Mouse (Mus musculus): ENCODE data around the gene Tc2n.
"Not testable (repeated sequence)": the region's sequence is repeated elsewhere in the genome, so short reads cannot be mapped to it uniquely, and the experiment has no call there.

The Tc2n gene

GRCm38 (mm10) chr12:101718054-101718754, at the start of gene Tc2n:
Tc2n (minus strand) TSS chr12:101718523.
- peak; percentile 9 to 21 for DNase-seq (ENCODE audit: low spot score in 2 of 2)

- DNase-seq (ENCODE audit: low spot score in 2 of 2), result no peak
Measured at GRCm38 (mm10) chr12:101767306-101768053, 49.2 kb upstream of the Tc2n start.

- no peak for DNase-seq (ENCODE audit: low spot score in 2 of 2)
Measured at GRCm38 (mm10) chr12:101766228-101766852, 48.0 kb upstream of the Tc2n start.

GRCm38 (mm10) chr12:101764870-101765269, 46.5 kb upstream of the Tc2n start:
- no peak for DNase-seq (ENCODE audit: low spot score in 2 of 2)

GRCm38 (mm10) chr12:101763065-101763464, 44.7 kb upstream of the Tc2n start:
- no peak for DNase-seq (ENCODE audit: low spot score in 2 of 2)

- no peak for DNase-seq (ENCODE audit: low spot score in 2 of 2)
Measured at GRCm38 (mm10) chr12:101762054-101762453, 43.7 kb upstream of the Tc2n start.

- DNase-seq (ENCODE audit: low spot score in 2 of 2), result no peak
Measured at GRCm38 (mm10) chr12:101759440-101760045, 41.2 kb upstream of the Tc2n start.

- DNase-seq (ENCODE audit: low spot score in 2 of 2), result no peak
Measured at GRCm38 (mm10) chr12:101758698-101759097, 40.4 kb upstream of the Tc2n start.

GRCm38 (mm10) chr12:101742375-101742774, 24.1 kb upstream of the Tc2n start:
- DNase-seq (ENCODE audit: low spot score in 2 of 2), result no peak

- no peak for DNase-seq (ENCODE audit: low spot score in 2 of 2)
Measured at GRCm38 (mm10) chr12:101740486-101740885, 22.2 kb upstream of the Tc2n start.

- DNase-seq (ENCODE audit: low spot score in 2 of 2), result no peak
Measured at GRCm38 (mm10) chr12:101740045-101740444, 21.7 kb upstream of the Tc2n start.

GRCm38 (mm10) chr12:101718755-101719150, 430 bp upstream of the Tc2n start:
- no peak for DNase-seq (ENCODE audit: low spot score in 2 of 2)

GRCm38 (mm10) chr12:101699176-101699575, 19.1 kb downstream of the Tc2n start:
- DNase-seq (ENCODE audit: low spot score in 2 of 2), result no peak

- DNase-seq (ENCODE audit: low spot score in 2 of 2), result no peak
Measured at GRCm38 (mm10) chr12:101696521-101696920, 21.8 kb downstream of the Tc2n start.

GRCm38 (mm10) chr12:101680538-101680937, 37.8 kb downstream of the Tc2n start:
- no peak for DNase-seq (ENCODE audit: low spot score in 2 of 2)

GRCm38 (mm10) chr12:101667502-101667901, 50.8 kb downstream of the Tc2n start:
- DNase-seq (ENCODE audit: low spot score in 2 of 2), result no peak

- DNase-seq (ENCODE audit: low spot score in 2 of 2), result no peak
Measured at GRCm38 (mm10) chr12:101633137-101633536, 85.2 kb downstream of the Tc2n start.

- DNase-seq (ENCODE audit: low spot score in 2 of 2), result not testable (repeated sequence)
Measured at GRCm38 (mm10) chr12:101606622-101607021, 111.7 kb downstream of the Tc2n start.
